Mouse (Mus musculus) G1E (cell line): Measurements from ENCODE around the gene Zfp622. TPM values are rescaled to one million over a fixed set of nuclear protein-coding genes. Genes with fewer than 3 reads are reported as not detected.

Experiments used
- ATAC-seq: 2 replicates; pipeline ENCODE4 v1.8.0; 2016; ENCODE audit warnings: mild to moderate bottlenecking; ENCODE audit not compliant: insufficient number of reproducible peaks, poor library complexity, low FRiP score, severe bottlenecking; ENCODE audit errors: extremely low read depth
- DNase-seq: peaks from one replicate; pipeline ENCODE4 v3.0.0; 2012; ENCODE audit warnings: low spot score
- H3K27me3 ChIP-seq: 2 replicates; pipeline ENCODE4 v1.6.1; 2012; ENCODE audit warnings: mild to moderate bottlenecking, low read length, inconsistent platforms; ENCODE audit not compliant: insufficient read depth
- H3K36me3 ChIP-seq: replicated peaks from 2 replicates; pipeline ENCODE3; 2012; ENCODE audit warnings: mild to moderate bottlenecking, inconsistent platforms
- H3K4me1 ChIP-seq: 2 replicates; pipeline ENCODE4 v1.6.1; 2012; ENCODE audit warnings: low read depth, low read length, inconsistent platforms, mixed read lengths; ENCODE audit not compliant: insufficient read depth
- H3K4me3 ChIP-seq: 2 replicates; pipeline ENCODE4 v1.5.1; 2012; ENCODE audit warnings: low read depth, mild to moderate bottlenecking, inconsistent platforms, low read length, moderate library complexity, mixed read lengths
- H3K9me3 ChIP-seq: replicated peaks from 2 replicates; pipeline ENCODE4 v1.6.1; 2012; ENCODE audit warnings: inconsistent platforms
- CTCF ChIP-seq: IDR thresholded peaks from 2 replicates; pipeline ENCODE4 v1.5.1; 2012; ENCODE audit warnings: low read depth, low read length, inconsistent platforms, mixed read lengths
- GATA1 ChIP-seq: IDR thresholded peaks from 2 replicates; pipeline ENCODE4 v1.6.1; 2012; ENCODE audit warnings: borderline replicate concordance, low read length, inconsistent platforms, mixed read lengths
- GATA2 ChIP-seq: IDR thresholded peaks from 2 replicates; pipeline ENCODE4 v1.6.1; 2012; ENCODE audit warnings: low read depth, low read length, inconsistent platforms, borderline replicate concordance
- POLR2AphosphoS5 ChIP-seq: IDR thresholded peaks from 2 replicates; pipeline ENCODE4 v1.6.1; 2012; ENCODE audit warnings: low read depth, low read length, inconsistent platforms; ENCODE audit not compliant: insufficient replicate concordance
- TAL1 ChIP-seq: conservative IDR thresholded peaks from 2 replicates; pipeline ENCODE4 v1.6.1; 2012; ENCODE audit warnings: low read depth, low read length, inconsistent platforms, mixed read lengths
- polyA plus RNA-seq: library from polyadenylated mRNA; stranded (reverse); fragments of >175 nt; gene quantifications from 2 replicates; pipeline ENCODE4 v1.2.3, GENCODE M21; 2012
- total RNA-seq, 2 experiments: library from RNA; stranded (forward) in 1 of 2; stranded (reverse) in 1 of 2; fragments of 200-1000 nt in 1 of 2; fragments of >200 nt in 1 of 2; fragmentation: Nextera tagmentation in 1 of 2; gene quantifications; 2 replicates each; pipeline ENCODE4 v1.2.3; 2014 to 2017

The Zfp622 gene
- total and polyA plus RNA-seq, 3 experiments, result 27.2 to 86.0 (median 49.1) TPM

DNA sequence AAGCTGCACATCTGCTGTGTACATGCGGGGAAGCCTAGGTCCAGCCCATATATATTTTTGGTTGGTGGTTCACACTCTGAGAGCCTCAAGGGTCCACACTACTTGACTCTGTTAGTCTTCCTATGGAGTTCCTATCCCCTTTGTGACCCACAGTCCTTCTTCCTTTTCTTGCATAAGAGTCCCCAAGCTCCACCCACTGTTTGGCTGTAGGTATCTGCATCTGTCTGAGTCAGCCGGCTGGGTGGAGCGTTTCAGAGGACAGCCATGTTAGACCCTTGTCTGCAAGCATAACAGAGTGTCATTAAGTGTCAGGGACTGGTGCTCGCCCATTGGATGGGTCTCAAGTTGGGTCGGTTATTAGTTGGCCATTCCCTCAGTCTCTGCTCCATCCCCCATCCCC lies 33.6 kb upstream of the Zfp622 start:
- ATAC-seq, result no peak
- Histone ChIP-seq H3K36me3 (no peaks in the 10 kb centered on the region), H3K9me3 (0 out of 2 replicates have a peak, but pooled peaks cover 4% of the 10 kb centered on the region), H3K4me3 (no peak overlapping the region), H3K4me1 (no peaks in the 10 kb centered on the region), H3K27me3 (no peaks in the 10 kb centered on the region)
- no peak for DNase-seq
- TF ChIP-seq POLR2AphosphoS5 (no peak), GATA1 (no peak)

- H3K36me3 ChIP-seq, result no peaks in the 10 kb centered on the region
- DNase-seq, result no peak
- H3K9me3 ChIP-seq, result 0 out of 2 replicates have a peak, but pooled peaks cover 4% of the 10 kb centered on the region
- H3K4me1 ChIP-seq, result no peaks in the 10 kb centered on the region
- ATAC-seq, result no peak
- H3K27me3 ChIP-seq, result no peaks in the 10 kb centered on the region
- TF ChIP-seq GATA1 (no peak), CTCF (no peak), GATA2 (no peak), POLR2AphosphoS5 (no peak), TAL1 (no peak)
- no peak overlapping the region for H3K4me3 ChIP-seq
These were observed 33.1 kb upstream of the Zfp622 start for GRCm38 (mm10) chr15:25951037-25951436.

DNA sequence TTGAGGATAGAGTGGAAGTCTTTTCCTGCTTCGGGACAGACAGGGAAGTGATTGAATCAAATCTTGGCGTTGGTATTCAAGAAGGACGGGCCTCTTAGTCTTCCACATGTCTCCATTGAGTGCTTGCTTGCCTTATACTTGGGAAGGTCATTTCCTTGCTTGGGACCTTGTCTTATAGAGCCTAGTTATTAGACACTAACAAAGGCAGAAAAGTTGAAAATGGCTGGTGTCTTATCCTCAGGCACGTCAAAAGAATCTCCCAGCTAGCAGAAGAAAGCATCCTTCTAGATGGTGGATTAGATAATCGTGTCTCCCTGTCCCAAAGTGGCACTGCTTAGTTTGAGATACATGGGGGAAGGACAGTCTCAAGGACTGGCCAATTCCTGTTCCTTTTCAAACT lies 28.2 kb upstream of the Zfp622 start:
- H3K36me3 ChIP-seq, result no peaks in the 10 kb centered on the region
- H3K4me3 ChIP-seq, result no peak overlapping the region
- H3K27me3 ChIP-seq, result no peaks in the 10 kb centered on the region
- no peaks in the 10 kb centered on the region for H3K9me3 ChIP-seq
- H3K4me1 ChIP-seq, result no peaks in the 10 kb centered on the region
- DNase-seq (no peak), ATAC-seq (no peak)
- TF ChIP-seq GATA2 (no peak), TAL1 (no peak), CTCF (no peak), POLR2AphosphoS5 (no peak), GATA1 (no peak)

- Histone ChIP-seq H3K27me3 (no peaks in the 10 kb centered on the region), H3K9me3 (no peaks in the 10 kb centered on the region), H3K4me3 (no peak overlapping the region), H3K36me3 (no peaks in the 10 kb centered on the region), H3K4me1 (no peaks in the 10 kb centered on the region)
- TF ChIP-seq GATA1 (no peak), GATA2 (no peak), CTCF (no peak), TAL1 (no peak), POLR2AphosphoS5 (no peak)
- no peak for ATAC-seq
- DNase-seq, result no peak
These were observed 27.6 kb upstream of the Zfp622 start for GRCm38 (mm10) chr15:25956422-25957117.

DNA sequence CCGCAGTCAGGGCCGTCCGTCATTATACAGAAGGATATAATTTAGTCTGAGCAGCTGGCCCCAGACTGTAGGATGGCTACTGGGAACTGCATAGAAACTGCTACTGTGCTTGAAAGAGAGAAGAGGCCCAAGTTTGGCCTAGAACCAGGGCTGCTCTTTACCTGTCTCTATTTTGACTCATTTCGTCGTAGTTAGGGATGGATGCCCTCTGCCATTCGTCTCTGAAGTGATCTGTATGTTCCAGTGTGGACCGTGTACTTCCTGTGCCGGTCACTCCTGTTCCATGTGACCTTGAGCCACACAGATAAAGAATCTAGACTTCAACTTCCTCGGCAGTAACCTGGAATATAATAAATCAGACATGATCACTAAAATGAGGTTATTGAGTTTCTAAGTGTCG lies 26.5 kb upstream of the Zfp622 start:
- no peak for ATAC-seq
- Histone ChIP-seq H3K9me3 (no peaks in the 10 kb centered on the region), H3K4me1 (no peaks in the 10 kb centered on the region), H3K36me3 (no peaks in the 10 kb centered on the region), H3K4me3 (no peak overlapping the region), H3K27me3 (no peaks in the 10 kb centered on the region)
- DNase-seq, result no peak
- no peak for TF ChIP-seq POLR2AphosphoS5

DNA sequence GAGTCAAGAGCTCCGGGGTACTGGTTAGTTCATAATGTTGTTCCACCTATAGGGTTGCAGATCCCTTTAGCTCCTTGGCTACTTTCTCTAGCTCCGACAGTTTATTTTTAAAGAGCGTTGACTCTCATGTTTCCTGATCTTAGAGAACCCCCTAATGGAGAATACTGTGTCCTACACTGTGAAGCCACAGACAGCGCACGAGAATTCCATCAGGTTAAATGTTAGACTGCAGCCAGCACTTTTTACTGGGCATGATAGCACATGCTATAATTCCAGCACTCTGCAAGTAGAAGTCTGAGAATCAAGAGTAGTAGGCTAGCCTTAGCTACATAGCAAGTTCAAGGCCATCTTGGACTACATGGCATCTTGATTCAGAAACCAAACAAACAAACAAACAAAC lies 24.8 kb upstream of the Zfp622 start:
- Histone ChIP-seq H3K36me3 (no peaks in the 10 kb centered on the region), H3K4me3 (no peak overlapping the region), H3K4me1 (no peaks in the 10 kb centered on the region), H3K27me3 (no peaks in the 10 kb centered on the region), H3K9me3 (no peaks in the 10 kb centered on the region)
- ATAC-seq (no peak), DNase-seq (no peak)
- no peak for TF ChIP-seq GATA2
- TF ChIP-seq TAL1, result no peak
- TF ChIP-seq POLR2AphosphoS5, result no peak
- no peak for TF ChIP-seq GATA1
- TF ChIP-seq CTCF, result no peak

GRCm38 (mm10) chr15:25960231-25960630 lies 23.9 kb upstream of the Zfp622 start:
- no peaks in the 10 kb centered on the region for H3K36me3 ChIP-seq
- no peaks in the 10 kb centered on the region for H3K9me3 ChIP-seq
- ATAC-seq, result no peak
- no peak for TF ChIP-seq GATA1
- no peak for TF ChIP-seq POLR2AphosphoS5
- no peak for TF ChIP-seq CTCF
- TF ChIP-seq TAL1, result no peak
- TF ChIP-seq GATA2, result no peak
- H3K4me1 ChIP-seq, result no peaks in the 10 kb centered on the region
- no peak overlapping the region for H3K4me3 ChIP-seq
- H3K27me3 ChIP-seq, result no peaks in the 10 kb centered on the region
- no peak for DNase-seq
